Mouse (Mus musculus) layer of hippocampus, adult 11-12 months (tissue): ENCODE measurements around the gene Enthd1.
A peak's percentile ranks its signal among the peaks of the same experiment; 100 is the strongest.

Source experiments
- DNase-seq: peaks from one replicate; pipeline ENCODE4 v3.0.0; 2022; ENCODE audit warnings: low spot score

Gene Enthd1

DNA sequence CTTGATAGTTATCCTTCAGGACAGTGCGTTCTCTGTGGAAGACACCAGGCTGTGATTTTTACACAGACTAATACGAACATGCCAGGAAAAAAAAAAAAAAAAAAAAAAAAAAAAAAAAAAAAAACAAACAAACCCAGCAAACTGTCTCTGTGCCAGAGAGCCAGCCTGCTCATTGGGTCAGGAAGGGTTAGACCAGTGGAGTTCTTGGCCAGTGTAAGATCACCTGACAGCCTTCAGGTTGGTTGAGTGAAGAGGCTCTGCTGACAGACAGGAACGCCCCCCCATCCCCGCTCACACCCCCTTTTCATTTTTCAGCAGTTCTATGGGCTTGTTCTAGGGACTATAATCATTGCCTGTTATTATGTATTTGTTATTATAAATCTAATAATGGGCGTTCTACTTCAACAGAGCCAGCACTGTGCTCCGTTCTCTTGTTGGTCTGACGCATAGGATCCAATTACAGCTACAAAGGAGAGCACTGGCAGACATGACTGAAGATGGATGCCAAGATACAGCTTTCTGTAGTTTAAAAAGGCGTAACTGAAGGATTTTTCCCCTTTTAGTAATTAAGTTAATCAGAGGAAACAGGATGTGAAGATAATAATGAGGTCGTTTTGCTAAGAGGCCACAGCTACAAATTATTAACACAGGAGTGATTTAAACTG is 81.8 kb downstream of the Enthd1 start:
- no peak for DNase-seq

DNA sequence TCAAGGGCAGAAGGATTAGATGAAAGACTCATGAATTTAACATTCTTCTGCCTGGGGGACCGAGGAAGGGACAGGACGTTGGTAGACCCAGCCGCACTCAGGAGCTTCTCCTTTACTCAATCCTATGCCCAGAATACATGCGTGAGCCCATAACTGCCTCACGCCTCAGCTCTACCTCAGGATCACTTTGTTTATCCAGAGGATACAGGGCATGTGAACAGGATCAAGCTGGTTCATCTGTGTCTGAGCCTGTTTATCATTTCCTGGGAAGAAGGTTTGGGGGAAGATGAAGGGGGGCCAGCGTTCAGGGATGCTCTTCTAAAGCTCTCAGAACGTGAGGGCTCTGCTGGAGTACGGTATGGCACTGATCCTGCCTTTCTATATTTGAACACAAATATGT is 82.6 kb downstream of the Enthd1 start:
- no peak for DNase-seq

DNA sequence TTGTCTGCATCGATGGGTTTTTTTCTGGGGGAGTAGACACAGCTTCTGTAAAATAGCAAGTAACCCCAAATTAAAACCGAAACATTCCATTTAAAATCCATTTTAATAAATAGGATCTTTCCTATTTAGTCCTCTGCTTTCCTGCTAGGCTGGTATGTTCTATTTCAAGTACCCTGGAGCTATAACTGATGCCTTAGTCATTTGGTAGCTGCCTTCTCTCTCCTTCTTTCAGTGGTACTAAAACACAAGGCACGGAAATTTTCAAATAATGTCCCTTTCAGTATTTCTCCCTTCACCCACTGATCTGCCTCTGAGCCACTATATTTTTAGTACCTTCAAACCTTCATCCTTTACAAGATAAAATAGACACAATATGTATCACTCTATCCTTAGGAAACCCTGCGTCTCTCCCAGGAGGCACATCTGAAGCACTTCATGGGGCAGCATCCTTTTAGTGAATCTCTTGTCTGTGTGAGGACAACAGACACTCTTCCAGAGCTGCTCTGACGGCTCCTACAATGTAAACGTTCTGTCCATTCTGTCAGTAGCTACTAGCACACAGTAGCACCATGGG is 90.4 kb downstream of the Enthd1 start:
- DNase-seq: no peak

DNA sequence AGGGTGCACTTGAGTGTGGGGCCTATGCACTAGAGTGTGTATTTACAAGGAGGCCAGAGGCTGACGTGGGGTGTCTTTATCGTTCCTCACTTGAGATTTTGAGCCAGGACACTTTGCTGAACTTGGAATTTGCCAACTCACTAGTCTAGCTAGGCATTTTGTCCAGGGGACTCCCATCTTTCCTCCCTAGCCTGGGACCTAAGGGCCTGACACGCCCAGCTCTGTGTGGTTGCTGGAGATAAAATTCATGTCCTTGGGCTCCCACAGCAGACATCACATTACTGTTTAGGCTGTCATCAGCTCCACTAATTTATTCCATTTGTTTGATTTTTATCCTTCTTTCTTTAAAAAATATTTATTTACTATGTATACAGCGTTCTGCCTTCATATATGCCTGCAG is 97.1 kb downstream of the Enthd1 start:
- no peak for DNase-seq

DNA sequence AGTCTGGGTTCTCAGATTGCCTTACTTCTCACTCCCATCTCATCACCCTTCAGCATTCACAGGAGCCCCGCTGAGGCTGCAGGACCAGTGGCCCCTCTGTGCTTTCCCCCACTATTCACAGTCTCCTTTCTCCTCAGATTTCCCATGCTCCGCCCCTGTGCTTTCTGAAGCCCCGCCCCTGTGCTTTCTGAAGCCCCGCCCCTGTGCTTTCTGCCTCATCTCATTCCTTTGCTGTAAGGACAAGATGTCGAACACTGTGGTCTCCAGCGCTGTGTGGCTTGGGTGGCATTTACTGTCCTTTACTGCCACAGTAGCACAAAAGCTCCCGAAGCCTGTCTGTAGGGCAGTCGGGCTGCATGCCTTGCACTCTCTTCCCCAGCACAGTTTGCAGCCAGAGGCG is 102.8 kb downstream of the Enthd1 start:
- DNase-seq: no peak

DNA sequence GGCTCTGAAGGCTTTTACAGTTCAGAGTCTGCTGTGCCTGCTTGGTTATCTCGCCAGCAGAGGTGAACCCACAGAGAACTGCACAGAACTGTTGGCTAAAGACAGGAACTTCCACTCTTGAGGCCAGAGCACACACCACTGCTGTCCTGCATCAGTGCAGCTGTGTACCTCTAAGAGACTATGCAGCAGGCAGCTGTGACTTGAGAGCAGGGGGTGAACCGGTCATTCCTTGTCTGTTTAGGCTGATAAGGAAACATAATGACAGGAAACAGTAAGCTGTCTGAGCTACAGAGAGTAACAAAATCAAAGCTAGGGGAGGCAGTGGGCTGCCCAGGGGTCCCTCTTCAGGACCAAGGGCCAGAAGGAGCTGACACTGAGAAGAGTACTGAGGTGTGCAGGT is 103.5 kb downstream of the Enthd1 start:
- no peak for DNase-seq

DNA sequence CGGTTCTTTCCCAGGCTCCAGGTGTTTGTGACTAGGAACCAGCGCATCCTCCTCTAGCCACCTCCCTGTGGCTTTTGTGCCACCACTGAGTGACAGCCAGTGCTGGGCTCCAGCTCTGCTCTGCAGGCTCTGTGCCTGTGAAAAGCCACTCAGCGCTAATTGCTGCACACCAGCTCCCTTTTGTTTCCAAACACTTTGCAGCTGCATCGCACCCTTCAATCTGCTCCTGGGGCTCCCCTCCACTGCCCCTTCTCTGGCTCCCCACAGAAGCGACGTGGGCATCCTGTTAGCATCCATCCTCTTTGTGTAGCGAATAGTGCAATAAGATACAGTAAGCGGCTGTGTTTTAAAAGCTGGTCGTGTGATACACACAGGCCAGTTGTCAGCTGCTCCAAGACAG is 104.9 kb downstream of the Enthd1 start:
- no peak for DNase-seq

DNA sequence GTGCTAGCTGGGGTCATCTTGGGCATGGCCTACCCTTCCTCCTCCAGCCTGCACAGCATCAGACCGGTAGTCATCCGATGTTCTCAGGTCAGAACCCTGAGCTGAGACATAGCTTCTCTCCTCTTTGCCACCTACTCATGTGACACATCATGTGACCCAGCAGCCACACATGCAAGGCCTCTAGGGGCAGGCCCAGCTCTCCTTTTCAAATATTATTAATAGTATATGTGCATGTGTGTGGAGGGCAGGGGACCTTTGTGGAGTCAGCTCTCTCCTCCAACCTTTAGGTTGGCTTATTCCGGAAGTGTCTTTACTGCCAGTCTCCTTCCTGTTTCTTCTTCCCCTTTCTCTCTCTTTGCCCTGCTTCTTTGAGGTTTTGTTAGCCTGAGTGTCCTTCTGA is 107.0 kb downstream of the Enthd1 start:
- no peak for DNase-seq

DNA sequence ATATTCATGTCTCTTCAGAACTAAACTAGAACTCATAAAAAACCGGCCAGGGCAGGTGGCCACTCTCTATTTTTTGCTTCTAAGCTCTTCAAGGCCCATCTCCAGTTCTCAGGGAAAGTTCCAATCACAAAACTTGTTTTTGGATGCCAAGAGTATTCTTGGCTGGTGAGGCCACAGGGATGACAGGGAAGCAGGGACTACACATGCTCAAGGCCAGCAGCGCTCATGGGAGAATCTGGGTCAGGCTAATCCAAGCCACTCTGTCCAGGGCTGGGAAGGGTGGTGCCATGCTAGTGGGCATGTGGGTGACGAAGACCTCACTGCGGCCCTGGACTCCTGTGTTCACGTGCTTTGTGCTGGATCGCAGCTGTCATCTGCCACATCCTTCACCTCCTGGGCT is 110.5 kb downstream of the Enthd1 start:
- DNase-seq: no peak

DNA sequence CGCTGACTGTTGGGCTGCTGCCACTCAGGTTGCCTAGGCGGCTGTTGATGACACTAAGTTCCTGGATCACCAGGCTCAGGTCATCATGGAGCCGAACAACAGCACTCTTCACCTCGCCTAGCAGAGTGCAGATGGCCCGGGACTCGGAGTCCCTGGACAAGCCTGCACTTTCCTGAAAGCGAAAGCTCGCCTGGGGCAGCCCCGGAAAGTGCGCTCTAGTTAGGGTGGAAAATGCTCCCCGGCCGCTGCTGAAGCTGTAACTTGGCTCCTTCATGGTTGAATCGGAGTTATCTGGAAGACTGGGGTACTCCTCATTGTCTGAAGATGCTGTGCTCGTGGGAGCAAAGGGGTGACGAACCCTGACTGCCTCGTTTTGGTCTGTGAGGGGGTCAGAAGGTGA is 112.5 kb downstream of the Enthd1 start:
- DNase-seq: no peak

DNA sequence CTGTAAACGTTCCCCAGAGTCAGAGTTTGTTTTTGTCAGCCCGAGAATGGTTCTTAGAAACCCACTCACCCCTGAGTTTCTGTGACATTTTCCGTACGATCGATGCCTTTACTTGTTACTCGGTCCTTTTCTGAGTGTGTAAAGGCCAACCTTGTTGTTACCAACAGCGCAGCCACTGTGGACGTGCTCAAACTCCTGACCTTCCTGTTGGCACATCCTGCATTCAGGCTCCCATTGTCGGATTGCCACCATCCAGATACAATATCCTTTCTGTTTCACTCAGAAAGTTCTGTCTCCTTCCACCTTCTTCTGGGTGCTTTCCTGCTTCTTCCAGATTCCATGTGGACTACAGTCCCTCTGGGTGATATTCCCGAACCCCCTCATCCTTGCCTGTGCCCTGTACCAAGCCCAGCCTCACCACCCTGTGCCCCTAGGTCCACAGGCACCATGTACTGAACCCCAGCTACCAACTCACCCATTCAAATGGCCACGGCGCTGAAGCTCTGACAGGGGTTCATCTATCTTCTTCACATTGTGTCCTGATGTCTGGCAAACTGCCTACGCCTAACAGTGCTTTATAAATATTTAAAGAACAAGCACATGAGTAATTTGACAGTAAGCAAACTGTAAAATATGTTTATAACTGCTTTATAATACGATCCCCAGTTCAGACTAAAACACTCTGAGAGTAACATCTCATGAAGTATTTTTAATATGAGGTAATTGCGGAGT is 118.8 kb downstream of the Enthd1 start:
- DNase-seq: no peak

DNA sequence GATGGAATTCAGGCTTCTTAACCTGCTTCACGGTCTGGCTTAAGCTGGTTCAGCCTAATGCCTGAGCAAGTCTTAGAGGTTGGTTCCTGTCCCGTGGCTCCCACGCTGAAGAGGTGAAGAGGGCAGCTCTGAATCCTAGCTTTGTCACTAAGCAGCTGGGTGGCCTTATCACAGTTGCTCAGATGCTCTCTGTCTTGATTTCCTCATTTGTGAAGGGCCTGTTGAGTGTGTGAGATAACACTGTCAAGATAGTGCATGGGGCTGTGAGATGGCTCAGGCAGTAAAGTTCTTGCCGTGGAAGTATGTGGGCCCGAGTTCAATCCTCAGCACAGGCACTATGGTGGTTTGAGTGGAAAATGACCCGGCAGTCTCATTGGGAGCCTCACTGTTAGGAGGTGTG is 124.8 kb downstream of the Enthd1 start:
- no peak for DNase-seq

DNA sequence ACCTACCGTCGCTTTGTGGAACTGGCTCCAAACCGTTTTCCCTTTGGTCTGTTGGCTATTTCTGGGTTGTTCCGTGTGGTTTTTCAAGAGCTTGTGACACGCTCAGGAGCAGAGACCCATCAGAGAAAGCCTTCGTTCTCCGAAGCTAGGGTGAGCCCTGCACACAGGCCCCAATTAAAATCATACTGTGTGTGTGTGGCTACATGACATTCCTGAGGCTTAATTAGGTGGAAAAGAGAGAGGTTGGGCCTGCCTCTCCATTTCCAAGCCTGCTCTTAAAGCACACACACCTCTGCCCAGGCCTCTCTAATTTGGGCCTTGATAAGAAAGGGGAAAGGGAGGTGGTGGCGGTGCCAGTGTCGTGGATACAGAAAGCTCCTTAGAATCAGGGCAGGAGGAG is 126.5 kb downstream of the Enthd1 start:
- no peak for DNase-seq

DNA sequence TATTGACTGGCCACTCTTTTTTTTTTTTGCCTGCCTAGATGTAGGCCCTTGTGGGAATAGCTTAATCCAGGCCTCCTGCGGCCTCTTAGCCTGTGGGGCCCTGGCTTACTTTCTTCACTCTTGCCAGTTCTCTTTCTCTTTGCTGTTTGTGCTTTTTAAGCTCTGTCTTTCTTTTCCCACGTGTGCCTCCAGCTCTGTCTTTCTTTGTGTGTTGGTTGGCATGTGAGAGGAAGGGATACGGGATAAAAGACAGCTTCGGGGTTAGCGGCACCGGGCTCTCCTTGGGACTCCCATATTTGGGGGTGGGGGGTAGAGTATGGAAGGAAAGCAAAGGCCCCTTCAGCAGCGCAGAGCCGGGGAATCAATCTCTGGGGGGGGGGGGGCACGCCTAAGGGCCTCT is 127.0 kb downstream of the Enthd1 start:
- DNase-seq: no peak

DNA sequence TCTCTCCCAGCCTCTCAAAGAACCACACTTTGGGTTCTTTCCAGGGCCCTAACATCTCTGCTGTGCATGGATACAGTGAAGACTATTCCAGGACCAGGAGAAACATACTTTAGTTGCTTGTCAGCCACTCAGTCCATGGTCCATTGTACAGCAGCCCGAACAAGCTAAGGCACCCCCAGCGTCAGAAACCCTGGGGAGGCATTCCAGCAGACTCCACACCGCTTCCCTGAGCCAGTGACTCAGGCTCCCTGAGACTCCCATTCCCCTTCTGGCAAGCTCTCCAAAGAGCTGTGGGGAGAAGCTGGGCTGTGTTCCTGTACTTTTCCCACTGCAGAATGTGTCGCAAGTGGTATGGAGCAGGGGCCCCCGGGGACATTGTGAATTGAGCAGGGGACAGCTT is 128.0 kb downstream of the Enthd1 start:
- no peak for DNase-seq

DNA sequence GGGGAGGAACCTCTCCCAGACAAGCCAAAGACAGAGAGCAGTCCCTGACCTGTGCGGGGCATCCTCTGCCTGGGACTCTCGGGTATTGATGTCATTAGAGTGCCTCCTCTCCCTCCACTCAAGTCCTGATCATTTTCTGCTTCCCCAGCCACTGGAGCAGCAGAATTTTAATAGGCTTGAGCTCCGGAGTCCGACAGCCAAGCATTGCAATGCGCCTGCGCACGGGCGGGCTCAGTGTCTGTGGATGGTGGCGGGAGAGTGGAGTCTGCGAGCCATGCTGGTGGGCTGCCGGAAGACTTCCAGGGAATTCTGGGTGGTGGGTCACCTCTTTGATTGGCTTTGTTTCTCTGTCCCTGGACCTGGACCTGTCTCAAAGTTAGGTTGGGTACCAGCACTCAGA is 134.6 kb downstream of the Enthd1 start:
- no peak for DNase-seq

DNA sequence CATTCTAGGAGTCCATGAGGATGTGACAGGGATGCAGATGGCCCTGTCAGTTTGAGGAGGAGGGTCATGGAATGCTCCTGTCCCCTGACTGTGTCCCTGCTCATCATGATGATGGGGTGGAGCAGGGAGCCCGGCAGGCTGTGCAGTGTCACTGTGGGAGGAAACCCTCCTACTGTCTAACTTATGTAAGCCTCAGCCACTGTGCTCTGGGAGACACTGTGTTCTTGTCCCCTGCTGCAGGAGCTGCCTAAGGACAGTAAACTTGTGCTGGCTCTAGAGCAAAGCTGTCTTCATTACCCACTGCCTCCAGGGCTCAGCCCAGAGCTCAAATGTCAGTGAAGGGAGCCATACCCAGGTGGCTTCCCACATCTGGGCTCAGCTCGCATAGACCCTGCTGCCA is 146.8 kb downstream of the Enthd1 start:
- peak; percentile 22 for DNase-seq

DNA sequence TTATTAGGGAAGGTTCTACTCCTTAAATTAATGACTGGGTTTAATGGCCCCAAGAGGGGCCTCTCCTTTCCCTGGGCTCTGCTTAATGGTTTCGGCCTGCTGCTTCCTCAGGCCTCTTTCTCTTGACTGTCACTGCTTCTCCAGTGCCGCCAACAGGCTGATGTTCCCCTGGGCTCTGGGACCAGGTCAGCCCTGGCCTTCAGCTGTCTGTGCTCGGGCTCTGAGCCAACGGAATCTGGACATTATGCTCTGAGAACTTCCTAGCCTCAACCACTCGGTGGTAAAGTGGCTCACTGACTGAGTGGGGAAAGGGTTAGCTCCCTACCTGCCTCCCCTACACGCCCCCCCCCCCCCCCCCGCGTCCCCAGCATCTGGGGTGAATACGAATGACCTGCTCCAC is 147.9 kb downstream of the Enthd1 start:
- no peak for DNase-seq

DNA sequence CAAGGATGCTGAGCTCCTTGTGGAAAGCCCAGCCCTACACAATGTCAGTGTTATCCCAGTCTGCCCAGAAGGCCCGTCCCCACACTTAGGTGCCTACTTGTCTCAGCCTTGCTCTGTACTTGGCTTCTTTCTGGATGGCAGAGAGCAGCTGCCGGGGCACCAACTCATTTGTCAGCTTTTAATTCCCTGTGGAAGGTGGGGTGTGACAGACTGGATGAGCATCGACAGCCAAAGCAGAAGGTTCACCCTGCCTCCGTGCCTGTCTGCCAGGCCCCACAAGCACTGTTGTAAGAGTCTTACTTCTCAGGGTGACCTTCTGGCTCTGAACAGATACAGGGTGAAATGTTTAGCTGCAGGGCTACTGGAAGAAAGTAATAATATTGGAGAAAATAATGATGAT is 149.8 kb downstream of the Enthd1 start:
- DNase-seq: no peak

DNA sequence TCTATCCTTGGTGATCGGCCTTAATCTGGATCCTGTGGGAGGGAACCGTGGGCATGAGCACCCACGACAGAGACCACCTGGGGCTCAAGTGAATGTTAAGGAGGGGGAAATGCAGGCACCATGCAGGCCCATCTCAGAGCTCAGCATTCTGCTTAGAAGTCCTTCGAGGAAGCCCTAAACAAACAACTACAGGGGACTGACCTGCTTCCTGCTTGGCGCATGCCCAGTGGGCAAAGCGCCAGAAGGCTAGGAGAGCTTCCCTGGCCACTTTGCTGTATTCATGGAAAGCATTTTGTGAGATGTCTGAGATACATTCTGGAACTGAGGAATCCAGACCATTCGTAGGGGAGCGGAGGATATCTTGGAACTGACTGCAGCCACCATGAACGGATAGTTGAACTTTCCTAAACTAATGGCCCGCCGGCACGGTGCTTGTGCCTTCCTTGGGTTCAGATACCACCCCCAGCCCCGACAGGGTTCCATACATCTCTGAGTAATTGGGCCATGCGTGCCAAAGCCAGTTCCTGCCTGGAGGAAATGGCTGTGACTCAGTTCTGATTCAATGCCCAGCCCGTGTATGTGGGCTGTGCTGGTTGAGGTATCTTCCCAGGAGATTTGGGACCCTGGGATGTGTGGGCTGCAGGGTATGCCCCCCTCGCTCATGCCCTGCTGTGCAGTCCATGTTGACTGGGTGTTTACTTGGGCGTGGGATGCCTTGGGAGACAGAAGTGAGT is 150.8 kb downstream of the Enthd1 start:
- DNase-seq: no peak

DNA sequence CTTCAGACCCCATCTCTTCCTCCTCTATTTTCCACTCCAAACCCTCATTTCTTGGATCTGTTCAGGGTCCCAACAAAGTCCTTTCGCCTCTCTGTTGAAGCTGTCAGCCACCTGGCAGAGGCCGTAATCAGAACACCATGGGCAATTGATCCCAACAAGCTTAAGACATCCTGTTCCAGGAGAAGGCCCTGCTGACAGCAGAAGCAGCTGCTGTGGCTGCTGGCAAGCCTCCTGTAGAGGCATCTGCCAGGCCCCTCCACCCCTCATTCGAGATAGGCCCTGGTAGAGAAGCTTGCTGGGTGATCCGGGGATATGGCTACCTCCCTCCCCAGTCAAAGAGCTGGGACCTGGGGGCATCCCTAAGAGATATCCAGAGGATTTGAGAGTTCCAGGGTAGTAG is 151.9 kb downstream of the Enthd1 start:
- no peak for DNase-seq

DNA sequence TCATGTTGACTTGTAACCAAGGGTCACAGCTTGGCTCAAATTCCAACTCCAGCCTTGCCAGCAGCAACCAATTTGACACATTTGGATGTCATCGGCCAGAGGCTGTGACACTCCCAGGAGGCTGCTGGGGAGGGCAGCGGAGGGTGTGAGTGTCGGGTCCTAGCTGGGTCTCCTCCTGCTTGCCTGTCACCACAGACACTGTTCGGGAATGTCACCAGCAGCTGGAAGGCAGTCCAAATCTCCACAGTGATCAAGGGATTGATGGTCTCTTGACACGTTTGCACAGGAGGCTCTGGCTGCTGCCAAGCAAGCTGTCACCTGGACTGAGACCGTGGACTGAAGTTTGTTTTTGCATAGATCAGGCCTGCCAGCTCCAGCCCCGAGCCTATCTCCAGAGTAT is 154.3 kb downstream of the Enthd1 start:
- DNase-seq: no peak

DNA sequence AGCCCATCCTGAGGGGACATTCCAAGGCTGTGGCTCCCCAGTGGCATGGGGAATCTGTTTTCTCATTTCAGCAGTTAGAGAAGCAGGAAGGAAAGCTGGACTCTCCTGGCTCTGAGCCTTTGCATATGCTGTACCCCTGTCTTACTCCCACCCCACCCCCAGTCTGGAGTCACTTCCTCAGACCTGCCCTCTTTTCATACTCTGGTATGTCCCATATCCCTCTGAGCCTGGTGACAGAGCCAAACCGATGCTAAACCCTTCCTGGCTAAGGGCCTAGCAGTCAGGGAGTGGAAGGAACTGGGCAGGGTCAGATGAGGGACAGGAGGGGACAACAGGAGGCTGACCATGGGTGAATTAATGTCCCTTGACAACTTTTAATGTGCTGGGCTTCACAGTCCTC is 157.1 kb downstream of the Enthd1 start:
- no peak for DNase-seq
